Mouse (Mus musculus) adrenal gland, postnatal 36 days (tissue): ENCODE measurements around the gene Gm7879. TPM values are rescaled to one million over a fixed set of nuclear protein-coding genes. Genes with fewer than 3 reads are reported as not detected.

ENCODE experiments used
- DNase-seq, 2 experiments: peaks; one replicate each; pipeline ENCODE4 v3.0.0; 2021; ENCODE audit warnings: mixed read lengths in 1 of 2
- long read RNA-seq, 2 experiments: library from polyadenylated mRNA; stranded (forward); transcript quantifications; one replicate each; pipeline ENCODE4 v2.0.0; 2021; ENCODE audit warnings: borderline sequencing depth in 2 of 2
- total RNA-seq, 2 experiments: library from RNA; stranded (reverse); gene quantifications; 2 replicates each; pipeline ENCODE4 v1.2.3; 2021

Gene Gm7879
- total RNA-seq = 10 to 100 TPM; 12.9 to 13.8 TPM
- long read RNA-seq, experiment 1, transcript Gm7879-201 (1 exons, 774 nt) = major isoform, 8 of 8 reads
- long read RNA-seq, experiment 1, partial matches to known transcripts = 0 of 8 reads
- long read RNA-seq, experiment 1, other reads (novel, unspliced or antisense) = 0 of 8 reads
- long read RNA-seq, experiment 2, partial matches to known transcripts = 0 of 1 reads
- long read RNA-seq, experiment 2, other reads (novel, unspliced or antisense) = 0 of 1 reads

GRCm38 (mm10) chr5:43912844-43913243, at the start of gene Gm7879:
Gene Gm7879, plus strand, starts transcription at chr5:43913144.
- DNase-seq = peak in 1 of 2 experiments; percentile 7

- no peak for DNase-seq
Measured at GRCm38 (mm10) chr5:43863642-43864041, 49.3 kb upstream of the Gm7879 start.

GRCm38 (mm10) chr5:43865316-43865715, 47.6 kb upstream of the Gm7879 start:
- DNase-seq = peak in 1 of 2 experiments; percentile 6

- no peak for DNase-seq
Measured at GRCm38 (mm10) chr5:43868253-43868652, 44.7 kb upstream of the Gm7879 start, which contains the start of gene Cd38. Gene Cd38, plus strand, starts transcription at chr5:43868553.

- DNase-seq = peak; percentile 49 to 62
Measured at GRCm38 (mm10) chr5:43868711-43869600, 44.0 kb upstream of the Gm7879 start.

GRCm38 (mm10) chr5:43871845-43872244, 41.1 kb upstream of the Gm7879 start:
- no peak for DNase-seq

GRCm38 (mm10) chr5:43872652-43873051, 40.3 kb upstream of the Gm7879 start:
- DNase-seq = no peak

- DNase-seq = no peak
Measured at GRCm38 (mm10) chr5:43882034-43882433, 30.9 kb upstream of the Gm7879 start.

GRCm38 (mm10) chr5:43885060-43885820, 27.7 kb upstream of the Gm7879 start:
- no peak for DNase-seq

- DNase-seq = peak in 1 of 2 experiments; percentile 53
Measured at GRCm38 (mm10) chr5:43892386-43892785, 20.6 kb upstream of the Gm7879 start.

- peak; percentile 53 to 70 for DNase-seq
Measured at GRCm38 (mm10) chr5:43894113-43894512, 18.8 kb upstream of the Gm7879 start.

- DNase-seq = peak; percentile 9 to 15
Measured at GRCm38 (mm10) chr5:43895931-43896330, 17.0 kb upstream of the Gm7879 start.

GRCm38 (mm10) chr5:43904685-43905084, 8.3 kb upstream of the Gm7879 start:
- DNase-seq = no peak

GRCm38 (mm10) chr5:43909213-43909612, 3.7 kb upstream of the Gm7879 start:
- no peak for DNase-seq

- DNase-seq = no peak
Measured at GRCm38 (mm10) chr5:43910006-43910405, 2.9 kb upstream of the Gm7879 start.

GRCm38 (mm10) chr5:43915261-43915886, 2.4 kb downstream of the Gm7879 start:
- no peak for DNase-seq

GRCm38 (mm10) chr5:43921877-43922276, 8.9 kb downstream of the Gm7879 start:
- DNase-seq = no peak

GRCm38 (mm10) chr5:43923933-43924332, 11.0 kb downstream of the Gm7879 start:
- peak; percentile 75 to 82 for DNase-seq

- DNase-seq = no peak
Measured at GRCm38 (mm10) chr5:43927729-43928128, 14.8 kb downstream of the Gm7879 start.

GRCm38 (mm10) chr5:43933269-43933668, 20.3 kb downstream of the Gm7879 start:
- DNase-seq = no peak

- no peak for DNase-seq
Measured at GRCm38 (mm10) chr5:43947330-43947977, 34.5 kb downstream of the Gm7879 start.
